Mouse (Mus musculus): ENCODE measurements around the gene Slc37a1. TPM values are rescaled to one million over a fixed set of nuclear protein-coding genes. Genes with fewer than 3 reads are reported as not detected.

The Slc37a1 gene
- polyA plus RNA-seq, 1 experiment from 2014 or later = 4.3 TPM

GRCm38 (mm10) chr17:31290859-31291258 is 4.3 kb downstream of the Slc37a1 start:
- H3K4me2 ChIP-seq (ENCODE audit: low read depth, low read length) = no peak overlapping the region
- DNase-seq (peak; percentile 43), ATAC-seq (0 out of 2 replicates have a peak, but pooled peaks have one; percentile 24)
- H3K9ac ChIP-seq (replicated peaks) = no peak overlapping the region
- TF ChIP-seq EP300 (IDR thresholded peaks at IDR 0.05; ENCODE audit: low read depth) = no peak
- TF ChIP-seq CTCF (IDR thresholded peaks at IDR 0.05; ENCODE audit: low read depth) = no peak
- WGBS (ENCODE audit: insufficient replicate concordance) = 33% methylated on average over 6 of the region's 6 CpGs
- H3K9me3 ChIP-seq (ENCODE audit: low read length) = no peaks in the 10 kb centered on the region
- H3K27ac ChIP-seq (ENCODE audit: low read depth) = peak overlapping the region; percentile 51; the same call in 1 of the 2 replicates
- H3K36me3 ChIP-seq (replicated peaks; ENCODE audit: insufficient read depth, low read length) = no peaks in the 10 kb centered on the region
- no peak overlapping the region for H3K4me3 ChIP-seq (ENCODE audit: low read depth, low read length)
- no peaks in the 10 kb centered on the region for H3K27me3 ChIP-seq (ENCODE audit: insufficient read depth, low read length)
- peaks cover 13% of the 10 kb centered on the region for H3K4me1 ChIP-seq (ENCODE audit: insufficient read depth)

- H3K4me2 ChIP-seq (ENCODE audit: low read depth, low read length) = peak overlapping the region; percentile 98
- ATAC-seq = no peak
- H3K9ac ChIP-seq (replicated peaks) = peak overlapping the region; percentile 77; the same call in 1 of the 2 replicates
- peak overlapping the region; percentile 56; the same call in 1 of the 2 replicates for H3K4me3 ChIP-seq (ENCODE audit: low read depth, low read length)
- H3K36me3 ChIP-seq (replicated peaks; ENCODE audit: insufficient read depth, low read length) = no peaks in the 10 kb centered on the region
- no peak for TF ChIP-seq EP300 (IDR thresholded peaks at IDR 0.05; ENCODE audit: low read depth)
- TF ChIP-seq CTCF (IDR thresholded peaks at IDR 0.05; ENCODE audit: low read depth) = peak; percentile 59
- WGBS (ENCODE audit: insufficient replicate concordance) = 61% methylated on average over 15 of the region's 15 CpGs
- peaks cover 26% of the 10 kb centered on the region for H3K4me1 ChIP-seq (ENCODE audit: insufficient read depth)
- no peaks in the 10 kb centered on the region for H3K27me3 ChIP-seq (ENCODE audit: insufficient read depth, low read length)
- DNase-seq = peak; percentile 49
- no peaks in the 10 kb centered on the region for H3K9me3 ChIP-seq (ENCODE audit: low read length)
- peak overlapping the region; percentile 53 for H3K27ac ChIP-seq (ENCODE audit: low read depth)
Observed at GRCm38 (mm10) chr17:31294363-31295214, 8.0 kb downstream of the Slc37a1 start.

GRCm38 (mm10) chr17:31295215-31295891 is 8.8 kb downstream of the Slc37a1 start:
- TF ChIP-seq EP300 (IDR thresholded peaks at IDR 0.05; ENCODE audit: low read depth) (no peak), CTCF (IDR thresholded peaks at IDR 0.05; ENCODE audit: low read depth) (peak; percentile 74)
- peaks cover 26% of the 10 kb centered on the region for H3K4me1 ChIP-seq (ENCODE audit: insufficient read depth)
- peak overlapping the region; percentile 53 for H3K27ac ChIP-seq (ENCODE audit: low read depth)
- peak; percentile 75 for DNase-seq
- WGBS (ENCODE audit: insufficient replicate concordance) = 11% methylated on average over 25 of the region's 25 CpGs
- H3K9ac ChIP-seq (replicated peaks) = peak overlapping the region; percentile 77
- H3K4me2 ChIP-seq (ENCODE audit: low read depth, low read length) = peak overlapping the region; percentile 98
- no peaks in the 10 kb centered on the region for H3K9me3 ChIP-seq (ENCODE audit: low read length)
- peak; percentile 59 for ATAC-seq
- no peaks in the 10 kb centered on the region for H3K36me3 ChIP-seq (replicated peaks; ENCODE audit: insufficient read depth, low read length)
- H3K27me3 ChIP-seq (ENCODE audit: insufficient read depth, low read length) = no peaks in the 10 kb centered on the region
- H3K4me3 ChIP-seq (ENCODE audit: low read depth, low read length) = peak overlapping the region; percentile 56

- Histone ChIP-seq H3K4me1 (ENCODE audit: insufficient read depth) (peaks cover 26% of the 10 kb centered on the region), H3K36me3 (replicated peaks; ENCODE audit: insufficient read depth, low read length) (no peaks in the 10 kb centered on the region; the same call in 1 of the 2 replicates), H3K9ac (replicated peaks) (peak overlapping the region; percentile 77), H3K27me3 (ENCODE audit: insufficient read depth, low read length) (no peaks in the 10 kb centered on the region), H3K9me3 (ENCODE audit: low read length) (no peaks in the 10 kb centered on the region), H3K27ac (ENCODE audit: low read depth) (peak overlapping the region; percentile 53), H3K4me3 (ENCODE audit: low read depth, low read length) (peak overlapping the region; percentile 56), H3K4me2 (ENCODE audit: low read depth, low read length) (peak overlapping the region; percentile 98)
- ATAC-seq (peak; percentile 74), DNase-seq (peak; percentile 82)
- under 1% methylated on average over 60 of the region's 68 CpGs for whole genome bisulfite sequencing (ENCODE audit: insufficient replicate concordance)
- TF ChIP-seq CTCF (IDR thresholded peaks at IDR 0.05; ENCODE audit: low read depth) = no peak; the same call in 1 of the 2 replicates
- no peak for TF ChIP-seq EP300 (IDR thresholded peaks at IDR 0.05; ENCODE audit: low read depth)
Observed at GRCm38 (mm10) chr17:31295892-31296781, 9.5 kb downstream of the Slc37a1 start.

GRCm38 (mm10) chr17:31297521-31297939 is 10.9 kb downstream of the Slc37a1 start:
- 10% methylated on average over 7 of the region's 7 CpGs for WGBS (ENCODE audit: insufficient replicate concordance)
- Histone ChIP-seq H3K27me3 (ENCODE audit: insufficient read depth, low read length) (no peaks in the 10 kb centered on the region), H3K9me3 (ENCODE audit: low read length) (no peaks in the 10 kb centered on the region), H3K4me3 (ENCODE audit: low read depth, low read length) (peak overlapping the region; percentile 56), H3K4me2 (ENCODE audit: low read depth, low read length) (peak overlapping the region; percentile 98), H3K4me1 (ENCODE audit: insufficient read depth) (peaks cover 26% of the 10 kb centered on the region), H3K27ac (ENCODE audit: low read depth) (0 out of 2 replicates have a peak overlapping the region, but pooled peaks have one; percentile 48), H3K36me3 (replicated peaks; ENCODE audit: insufficient read depth, low read length) (no peaks in the 10 kb centered on the region; the same call in 1 of the 2 replicates), H3K9ac (replicated peaks) (peak overlapping the region; percentile 77)
- DNase-seq = peak; percentile 36
- 0 out of 2 replicates have a peak, but pooled peaks have one; percentile 14 for ATAC-seq
- TF ChIP-seq EP300 (IDR thresholded peaks at IDR 0.05; ENCODE audit: low read depth) (no peak), CTCF (IDR thresholded peaks at IDR 0.05; ENCODE audit: low read depth) (peak; percentile 10; the same call in 1 of the 2 replicates)

Measured in liver, postnatal 0 days (tissue).